Mouse (Mus musculus) heart, postnatal 0 days (tissue): Measurements from ENCODE around the gene P4ha1. TPM values are rescaled to one million over a fixed set of nuclear protein-coding genes. Genes with fewer than 3 reads are reported as not detected.

Source experiments
- ATAC-seq: fragments of 200-750 bp; cut with Nextera tagmentation; 2 replicates; pipeline ENCODE4 v1.8.0; 2017; ENCODE audit warnings: low read depth, moderate number of reproducible peaks, moderate library complexity; ENCODE audit not compliant: insufficient read depth
- DNase-seq: peaks from one replicate; pipeline ENCODE4 v3.0.0-alpha.2; 2016; ENCODE audit warnings: low spot score
- H3K27ac ChIP-seq: fragments of 300-500 bp; sonication (generic); 2 replicates; pipeline ENCODE4 v1.5.1; 2014; ENCODE audit warnings: low read depth, mild to moderate bottlenecking
- H3K27me3 ChIP-seq: fragments of 300-500 bp; sonication (generic); 2 replicates; pipeline ENCODE4 v1.6.1; 2014; ENCODE audit warnings: low read length, mixed read lengths; ENCODE audit not compliant: control insufficient read depth, insufficient read depth
- H3K36me3 ChIP-seq: fragments of 300-500 bp; sonication (generic); replicated peaks from 2 replicates; pipeline ENCODE4 v1.6.1; 2014; ENCODE audit warnings: low read length, mixed read lengths; ENCODE audit not compliant: control insufficient read depth, insufficient read depth
- H3K4me1 ChIP-seq: fragments of 300-500 bp; sonication (generic); 2 replicates; pipeline ENCODE4 v1.6.1; 2014; ENCODE audit warnings: antibody characterized with exemption; ENCODE audit not compliant: control insufficient read depth, insufficient read depth
- H3K4me2 ChIP-seq: fragments of 300-500 bp; sonication (generic); 2 replicates; pipeline ENCODE4 v1.6.1; 2014; ENCODE audit warnings: low read depth, mild to moderate bottlenecking, low read length, moderate library complexity
- H3K4me3 ChIP-seq: fragments of 300-500 bp; sonication (generic); 2 replicates; pipeline ENCODE4 v1.5.1; 2014; ENCODE audit warnings: low read depth, low read length
- H3K9ac ChIP-seq: fragments of 300-500 bp; sonication (generic); replicated peaks from 2 replicates; pipeline ENCODE4 v1.6.1; 2014; ENCODE audit warnings: low read depth, low read length, mixed read lengths
- H3K9me3 ChIP-seq: fragments of 300-500 bp; sonication (generic); replicated peaks from 2 replicates; pipeline ENCODE4 v1.6.1; 2016; ENCODE audit warnings: low read length; ENCODE audit not compliant: control insufficient read depth
- CTCF ChIP-seq: IDR thresholded peaks from 2 replicates; pipeline ENCODE4 v1.5.1; 2016; ENCODE audit warnings: antibody characterized with exemption, control low read depth, low read depth
- EP300 ChIP-seq: IDR thresholded peaks from 2 replicates; pipeline ENCODE4 v1.6.1; 2016; ENCODE audit warnings: antibody characterized with exemption, low read depth
- WGBS: fragments of 180-500 bp; shearing (Covaris S2); extraction: QIAGEN DNeasy Blood & Tissue Kit; methylation state at CpG from one replicate; pipeline ENCODE4 v1.1.7; 2014; 5-methylcytosine and 5-hydroxymethylcytosine counted together
- polyA plus RNA-seq: library from polyadenylated mRNA; unstranded; fragments of >200 nt; fragmentation: Nextera tagmentation; extraction: Ambion mirVana; gene quantifications from 2 replicates; pipeline ENCODE4 v1.2.1, GENCODE M21; 2015
- total RNA-seq: library from RNA; depleted of rRNA; stranded (reverse); fragments of >200 nt; gene quantifications from 2 replicates; pipeline ENCODE4 v1.2.3, GENCODE M21; 2014; ENCODE audit warnings: low replicate concordance

Gene P4ha1
- total and polyA plus RNA-seq, 2 experiments from 2014 or later: 13.8 to 28.4 TPM

DNA sequence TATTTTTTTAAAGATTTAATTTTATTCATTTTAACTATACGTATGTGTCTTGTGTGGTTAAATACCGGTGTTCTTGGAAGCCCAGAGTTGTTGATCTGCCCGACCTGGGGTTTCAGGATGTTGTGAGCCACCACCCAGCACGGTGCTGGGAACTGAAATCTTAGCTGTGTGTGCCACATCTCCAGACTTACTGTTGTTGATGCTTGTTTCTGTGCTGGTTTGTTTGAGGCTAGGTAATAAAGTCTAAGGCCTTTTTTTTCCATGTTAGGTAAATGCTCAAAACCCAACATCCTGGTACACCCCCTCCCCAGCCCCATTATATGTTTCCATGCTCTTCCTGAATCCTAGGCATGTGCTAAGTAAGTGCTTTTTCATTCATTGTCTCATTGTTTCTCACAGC, 825 bp upstream of the P4ha1 start:
- H3K27me3 ChIP-seq: no peaks in the 10 kb centered on the region
- no peaks in the 10 kb centered on the region for H3K36me3 ChIP-seq
- WGBS: 50% methylated on average over 4 of the region's 4 CpGs
- DNase-seq (no peak), ATAC-seq (no peak)
- no peaks in the 10 kb centered on the region for H3K9me3 ChIP-seq
- H3K4me3 ChIP-seq: no peak overlapping the region
- H3K4me1 ChIP-seq: peaks cover 17% of the 10 kb centered on the region
- TF ChIP-seq EP300: no peak
- TF ChIP-seq CTCF: no peak
- H3K4me2 ChIP-seq: peak overlapping the region; percentile 76
- no peak overlapping the region for H3K9ac ChIP-seq
- H3K27ac ChIP-seq: peak overlapping the region; percentile 96; the same call in 1 of the 2 replicates

DNA sequence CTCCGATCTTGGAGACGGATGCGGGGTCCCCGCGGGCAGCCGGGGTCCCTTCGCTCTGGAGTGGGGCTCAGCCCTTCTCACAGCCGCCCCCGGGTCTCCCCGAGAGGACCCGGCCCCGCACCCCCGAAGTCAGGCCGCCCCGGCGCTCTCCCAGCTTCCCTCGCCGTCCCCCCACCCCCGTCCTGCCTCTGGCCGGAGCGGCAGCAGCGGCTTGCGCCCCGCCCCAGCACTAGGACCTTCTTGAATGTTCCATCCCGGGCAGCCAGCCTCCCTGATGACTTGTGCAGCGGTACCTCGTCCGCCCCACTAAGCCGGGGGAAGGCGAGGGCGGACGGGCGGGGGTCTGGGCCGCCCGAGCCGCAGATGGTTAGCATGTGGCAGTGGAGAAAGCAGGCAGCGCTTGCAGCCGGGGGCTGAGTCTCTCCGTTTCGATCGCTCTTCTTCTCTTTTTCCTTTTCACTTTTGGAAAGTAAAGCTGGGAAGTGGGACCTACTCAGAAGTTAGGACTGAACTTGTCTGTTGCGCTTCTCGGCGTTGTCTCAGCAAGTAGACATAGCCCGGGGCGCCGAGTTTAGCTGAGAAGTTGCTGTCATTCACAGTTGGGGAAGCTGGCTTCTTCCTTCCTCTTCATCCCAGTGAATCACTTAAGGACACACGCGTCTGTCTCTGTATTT, 529 bp downstream of the P4ha1 start:
- Histone ChIP-seq H3K9me3 (no peaks in the 10 kb centered on the region), H3K4me1 (peaks cover 17% of the 10 kb centered on the region), H3K27ac (peak overlapping the region; percentile 96), H3K4me3 (peak overlapping the region; percentile 90), H3K9ac (peak overlapping the region; percentile 80), H3K27me3 (no peaks in the 10 kb centered on the region), H3K4me2 (peak overlapping the region; percentile 76), H3K36me3 (no peaks in the 10 kb centered on the region)
- WGBS: 1% methylated on average over 48 of the region's 49 CpGs
- no peak for TF ChIP-seq EP300
- TF ChIP-seq CTCF: no peak
- peak; percentile 70 for ATAC-seq
- DNase-seq: peak; percentile 55

- Histone ChIP-seq H3K27ac (peak overlapping the region; percentile 96), H3K4me2 (peak overlapping the region; percentile 76), H3K4me3 (peak overlapping the region; percentile 90), H3K27me3 (no peaks in the 10 kb centered on the region), H3K9me3 (no peaks in the 10 kb centered on the region), H3K36me3 (no peaks in the 10 kb centered on the region), H3K9ac (peak overlapping the region; percentile 80), H3K4me1 (peaks cover 17% of the 10 kb centered on the region)
- DNase-seq (peak; percentile 20), ATAC-seq (no peak)
- 11% methylated on average over 15 of the region's 15 CpGs for WGBS
- no peak for TF ChIP-seq EP300
- TF ChIP-seq CTCF: no peak
Measured at GRCm38 (mm10) chr10:59324311-59325165, 1.4 kb downstream of the P4ha1 start.

DNA sequence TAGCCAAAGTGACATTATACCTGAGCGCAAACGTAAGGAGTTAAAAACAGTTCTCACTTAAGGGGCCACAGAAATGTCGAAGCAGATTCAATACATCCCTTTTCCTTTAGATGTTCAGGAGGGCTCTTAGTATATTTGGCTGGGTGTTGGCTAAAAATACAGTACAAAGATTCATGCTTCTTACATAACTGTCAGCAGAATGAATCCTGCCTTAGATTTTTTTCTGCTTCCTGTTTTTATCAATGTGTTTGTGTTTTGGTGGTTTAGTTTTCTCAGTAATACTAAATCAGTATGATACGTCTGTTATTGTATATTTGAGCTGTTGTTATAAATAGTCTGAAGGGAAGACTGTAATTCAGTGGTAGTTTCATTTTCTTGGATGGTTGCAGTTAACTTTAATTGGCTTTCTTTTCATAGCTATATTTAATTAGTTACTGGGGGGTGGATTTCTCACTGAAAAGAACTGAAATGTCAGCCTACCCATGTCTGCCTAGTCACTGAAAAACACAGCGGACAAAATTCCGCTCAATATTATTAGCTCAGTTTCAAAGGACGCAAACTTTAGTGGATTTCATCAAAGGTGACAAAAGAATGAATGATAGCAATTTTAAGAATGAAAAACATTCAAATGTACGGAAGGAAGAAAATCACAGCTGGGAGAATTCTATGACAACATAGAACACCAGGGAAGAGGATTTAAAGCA, 3.7 kb downstream of the P4ha1 start:
- Histone ChIP-seq H3K27me3 (no peaks in the 10 kb centered on the region), H3K4me1 (peaks cover 25% of the 10 kb centered on the region), H3K36me3 (no peaks in the 10 kb centered on the region), H3K27ac (no peak overlapping the region), H3K9ac (no peak overlapping the region), H3K9me3 (no peaks in the 10 kb centered on the region), H3K4me2 (peak overlapping the region; percentile 5; the same call in 1 of the 2 replicates), H3K4me3 (no peak overlapping the region)
- TF ChIP-seq CTCF (no peak), EP300 (no peak)
- ATAC-seq (no peak), DNase-seq (no peak)
- WGBS: 64% methylated on average over 8 of the region's 8 CpGs

GRCm38 (mm10) chr10:59327316-59327710, 4.2 kb downstream of the P4ha1 start:
- Histone ChIP-seq H3K9me3 (no peaks in the 10 kb centered on the region), H3K36me3 (no peaks in the 10 kb centered on the region), H3K27me3 (no peaks in the 10 kb centered on the region), H3K4me1 (peaks cover 25% of the 10 kb centered on the region), H3K4me3 (no peak overlapping the region), H3K4me2 (no peak overlapping the region; the same call in 1 of the 2 replicates), H3K9ac (no peak overlapping the region), H3K27ac (no peak overlapping the region)
- no peak for DNase-seq
- WGBS: 87% methylated on average over 3 of the region's 3 CpGs
- ATAC-seq: no peak
- no peak for TF ChIP-seq EP300
- no peak for TF ChIP-seq CTCF
